Mouse (Mus musculus) liver, embryonic 14.5 days (tissue): ENCODE measurements around the gene Amigo3. TPM values are rescaled to one million over a fixed set of nuclear protein-coding genes. Genes with fewer than 3 reads are reported as not detected.

Source experiments
- ATAC-seq: fragments of 200-750 bp; cut with Nextera tagmentation; 2 replicates; pipeline ENCODE4 v1.8.0; 2017; ENCODE audit warnings: moderate number of reproducible peaks, mild to moderate bottlenecking, moderate library complexity; ENCODE audit not compliant: insufficient read depth
- DNase-seq, 3 experiments: peaks; one replicate each; pipeline ENCODE4 v3.0.0-alpha.2; 2012 to 2013; ENCODE audit warnings: low read depth in 3 of 3, low spot score in 3 of 3
- H3K27ac ChIP-seq: fragments of 300-500 bp; sonication (generic); 2 replicates; pipeline ENCODE4 v1.5.1; 2014; ENCODE audit warnings: moderate library complexity, mild to moderate bottlenecking, control low read depth, inconsistent platforms
- H3K27me3 ChIP-seq: fragments of 300-500 bp; sonication (generic); 2 replicates; pipeline ENCODE4 v1.6.1; 2014; ENCODE audit warnings: mild to moderate bottlenecking, low read length, moderate library complexity; ENCODE audit not compliant: control insufficient read depth, insufficient read depth
- H3K36me3 ChIP-seq: fragments of 300-500 bp; sonication (generic); replicated peaks from 2 replicates; pipeline ENCODE4 v1.6.1; 2014; ENCODE audit warnings: low read depth; ENCODE audit not compliant: control insufficient read depth, insufficient read depth
- H3K4me1 ChIP-seq, 2 experiments: fragments of 200-500 bp in 1 of 2; fragments of 300-500 bp in 1 of 2; sonication (generic) in 1 of 2; replicated peaks; 2 replicates each; pipeline ENCODE4 v1.6.1; 2012 to 2014; ENCODE audit warnings: antibody characterized with exemption in 1 of 2, inconsistent platforms in 1 of 2, low read length in 1 of 2; ENCODE audit not compliant: control insufficient read depth in 2 of 2, insufficient read depth in 2 of 2
- H3K4me2 ChIP-seq: fragments of 300-500 bp; sonication (generic); 2 replicates; pipeline ENCODE4 v1.6.1; 2014; ENCODE audit warnings: low read depth, mild to moderate bottlenecking, control low read depth, moderate library complexity
- H3K4me3 ChIP-seq, 2 experiments: fragments of 200-500 bp in 1 of 2; fragments of 300-500 bp in 1 of 2; sonication (generic) in 1 of 2; 2 replicates each; pipeline ENCODE4 v1.5.1; 2012 to 2014; ENCODE audit warnings: low read depth in 2 of 2, low read length in 2 of 2, mild to moderate bottlenecking in 2 of 2, control low read depth in 1 of 2, inconsistent platforms in 1 of 2, moderate library complexity in 1 of 2; ENCODE audit not compliant: insufficient read depth in 1 of 2
- H3K9ac ChIP-seq: fragments of 300-500 bp; sonication (generic); replicated peaks from 2 replicates; pipeline ENCODE4 v1.6.1; 2014; ENCODE audit warnings: mild to moderate bottlenecking, control low read depth, moderate library complexity
- H3K9me3 ChIP-seq: fragments of 300-500 bp; sonication (generic); 2 replicates; pipeline ENCODE4 v1.6.1; 2016; ENCODE audit warnings: low read length, mixed read lengths; ENCODE audit not compliant: control insufficient read depth
- CTCF ChIP-seq: IDR thresholded peaks from 2 replicates; pipeline ENCODE4 v1.5.1; 2016; ENCODE audit warnings: antibody characterized with exemption, low read depth, control low read depth
- EP300 ChIP-seq: IDR thresholded peaks from 2 replicates; pipeline ENCODE4 v1.6.1; 2016; ENCODE audit warnings: antibody characterized with exemption, low read depth
- WGBS: fragments of 180-500 bp; shearing (Covaris S2); extraction: QIAGEN DNeasy Blood & Tissue Kit; methylation state at CpG from one replicate; pipeline ENCODE4 v1.1.7; 2014; ENCODE audit not compliant: insufficient replicate concordance; 5-methylcytosine and 5-hydroxymethylcytosine counted together
- polyA plus RNA-seq, 2 experiments: library from polyadenylated mRNA; depleted of rRNA in 1 of 2; stranded (reverse) in 1 of 2; unstranded in 1 of 2; fragments of >200 nt; fragmentation: Nextera tagmentation in 1 of 2; extraction: Ambion mirVana in 1 of 2; gene quantifications; 2 replicates each; pipeline versions ENCODE4 v1.2.1 to v1.2.3; 2012 to 2014

Gene Amigo3
- polyA plus RNA-seq, 2 experiments: 0.51 to 0.89 TPM

DNA sequence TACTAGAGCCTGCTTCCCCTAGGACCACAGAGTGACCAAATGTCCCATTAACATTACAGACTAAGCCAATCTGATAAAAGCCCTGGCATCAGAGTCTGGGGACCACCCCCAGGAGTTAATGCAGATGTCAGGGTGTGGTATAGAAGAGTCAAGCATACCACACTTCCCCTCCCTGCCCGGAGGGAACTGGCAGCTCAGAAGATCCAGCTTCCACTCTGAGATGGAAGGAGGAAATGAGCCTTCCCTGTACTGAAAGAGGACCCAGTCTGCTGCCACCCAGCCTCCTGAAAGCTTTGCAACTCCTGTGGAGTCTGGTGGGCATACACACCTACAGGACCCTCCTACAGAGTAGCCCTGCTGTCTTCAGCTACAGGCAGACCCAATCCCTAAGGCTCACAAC, 2.1 kb downstream of the Amigo3 start:
- 41% methylated on average over 1 of the region's 1 CpGs for WGBS
- no peaks in the 10 kb centered on the region for H3K27me3 ChIP-seq
- no peaks in the 10 kb centered on the region for H3K9me3 ChIP-seq
- no peak overlapping the region for H3K27ac ChIP-seq
- H3K9ac ChIP-seq: no peak overlapping the region
- peaks cover 93% of the 10 kb centered on the region for H3K36me3 ChIP-seq
- H3K4me2 ChIP-seq: no peak overlapping the region
- DNase-seq (no peak), ATAC-seq (no peak)
- H3K4me1 ChIP-seq: peaks cover 2 to 9% of the 10 kb centered on the region in 2 experiments
- TF ChIP-seq CTCF (no peak), EP300 (no peak)
- H3K4me3 ChIP-seq: no peak overlapping the region

DNA sequence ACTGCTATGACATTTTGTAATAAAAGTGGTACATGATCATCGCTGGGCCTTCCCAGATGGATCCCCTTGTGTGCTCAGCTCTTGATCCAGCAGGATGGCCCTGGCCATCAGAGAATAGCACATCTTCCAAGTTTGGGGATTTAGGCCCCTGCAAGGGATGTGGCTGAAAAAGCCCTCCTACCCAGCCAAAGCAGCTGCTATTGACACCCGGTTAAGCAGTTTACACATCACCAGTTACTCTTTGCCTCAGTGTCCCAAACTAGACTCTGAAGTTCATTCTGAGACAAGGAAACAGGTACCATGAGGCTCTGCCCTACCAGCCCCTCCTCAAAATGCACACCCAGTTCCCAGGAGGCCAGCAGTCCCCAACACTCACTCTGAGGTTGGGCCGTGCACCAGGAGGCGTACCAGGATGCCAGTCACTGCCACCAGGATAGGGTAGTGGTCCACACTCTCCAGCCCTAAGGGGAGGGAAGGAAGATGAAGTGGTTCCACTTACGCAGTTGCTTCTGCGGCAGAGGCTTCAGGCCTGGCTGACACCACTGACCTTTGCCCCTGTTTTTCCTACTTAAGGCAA, 2.8 kb downstream of the Amigo3 start:
- DNase-seq (no peak), ATAC-seq (no peak)
- Histone ChIP-seq H3K9me3 (no peaks in the 10 kb centered on the region), H3K4me1 (peaks cover 0 to 6% of the 10 kb centered on the region in 2 experiments; a peak in 2 of 4 replicates), H3K27me3 (no peaks in the 10 kb centered on the region), H3K4me3 (no peak overlapping the region), H3K4me2 (no peak overlapping the region), H3K36me3 (peaks cover 93% of the 10 kb centered on the region), H3K9ac (no peak overlapping the region), H3K27ac (no peak overlapping the region)
- WGBS: 94% methylated on average over 6 of the region's 6 CpGs
- TF ChIP-seq CTCF: no peak
- TF ChIP-seq EP300: no peak

- TF ChIP-seq EP300 (no peak), CTCF (no peak)
- no peaks in the 10 kb centered on the region for H3K9me3 ChIP-seq
- no peak overlapping the region for H3K4me3 ChIP-seq
- ATAC-seq (no peak), DNase-seq (no peak)
- H3K4me1 ChIP-seq: peaks cover 0 to 6% of the 10 kb centered on the region in 2 experiments; a peak in 2 of 4 replicates
- H3K27me3 ChIP-seq: no peaks in the 10 kb centered on the region
- H3K36me3 ChIP-seq: peaks cover 93% of the 10 kb centered on the region
- no peak overlapping the region for H3K4me2 ChIP-seq
- H3K27ac ChIP-seq: no peak overlapping the region
- no peak overlapping the region for H3K9ac ChIP-seq
- 87% methylated on average over 28 of the region's 28 CpGs for WGBS
These were observed 3.7 kb downstream of the Amigo3 start for GRCm38 (mm10) chr9:108056361-108057261.

DNA sequence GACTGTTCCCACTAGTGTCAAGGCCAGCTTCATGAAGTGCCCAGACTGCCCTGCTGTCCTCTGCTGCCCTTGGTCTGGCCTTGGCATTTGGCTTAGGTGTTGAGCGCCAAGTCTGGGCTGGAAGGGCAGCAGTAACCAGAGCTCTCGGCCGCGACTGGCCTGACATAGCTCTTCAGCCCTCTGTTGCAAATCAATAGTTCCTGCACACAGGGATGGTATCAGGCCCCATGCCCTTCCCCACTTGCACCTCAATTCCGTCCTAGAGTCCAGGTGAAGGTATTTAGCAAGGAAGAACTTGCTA, 4.3 kb downstream of the Amigo3 start:
- Histone ChIP-seq H3K27ac (no peak overlapping the region), H3K36me3 (peaks cover 93% of the 10 kb centered on the region), H3K27me3 (no peaks in the 10 kb centered on the region), H3K9ac (no peak overlapping the region), H3K4me2 (no peak overlapping the region), H3K9me3 (no peaks in the 10 kb centered on the region), H3K4me3 (no peak overlapping the region), H3K4me1 (peaks cover 0 to 6% of the 10 kb centered on the region in 2 experiments; a peak in 2 of 4 replicates)
- 89% methylated on average over 5 of the region's 5 CpGs for WGBS
- TF ChIP-seq CTCF (no peak), EP300 (no peak)
- ATAC-seq: no peak
- no peak for DNase-seq

GRCm38 (mm10) chr9:108058291-108058690, 5.3 kb downstream of the Amigo3 start:
- Histone ChIP-seq H3K27me3 (no peaks in the 10 kb centered on the region), H3K27ac (no peak overlapping the region), H3K36me3 (peaks cover 98% of the 10 kb centered on the region), H3K9me3 (no peaks in the 10 kb centered on the region), H3K4me2 (no peak overlapping the region), H3K4me3 (no peak overlapping the region), H3K4me1 (peaks cover 0 to 1% of the 10 kb centered on the region in 2 experiments; a peak in 2 of 4 replicates), H3K9ac (no peak overlapping the region)
- no peak for DNase-seq
- ATAC-seq: no peak
- 92% methylated on average over 9 of the region's 9 CpGs for WGBS
- no peak for TF ChIP-seq CTCF
- no peak for TF ChIP-seq EP300
